22 mouse cellular contexts compared by ENCODE assay signal in genomic region chr14:59045235-59045634, GRCm38 (mm10).
DNase-seq lines count a peak whose midpoint lies in the region; ATAC-seq and TF ChIP-seq lines count a peak whose summit lies in the region.
"Had no signal": no experiment of that assay in that cellular context is flagged by ENCODE, and none has a peak within 500 bp of the region (broad histone marks: within the 10 kb centered on the region; RNA-seq: fewer than 3 reads in every experiment).

No protein-coding gene starts in this region.

- no peaks in the 10 kb centered on the region for H3K36me3 ChIP-seq in heart, embryonic 12.5 days
- H3K36me3 ChIP-seq in myocyte (ENCODE audit: control insufficient read depth, insufficient read depth): no peaks in the 10 kb centered on the region
- H3K36me3 ChIP-seq in small intestine, adult 2 months (ENCODE audit: control insufficient read depth, insufficient read depth, low read length): no peaks in the 10 kb centered on the region
- no peaks in the 10 kb centered on the region for H3K36me3 ChIP-seq in limb, embryonic 10.5 days
- H3K36me3 ChIP-seq: heart, embryonic 15.5 days had no signal

- H3K9ac ChIP-seq in heart, embryonic 12.5 days: no peak overlapping the region
- H3K9ac ChIP-seq: forebrain, postnatal 0 days; heart, embryonic 15.5 days; hindbrain, embryonic 14.5 days had no signal

- H3ac ChIP-seq in myocyte (ENCODE audit: control insufficient read depth, insufficient read length): no peak overlapping the region

- H3K4me2 ChIP-seq in heart, embryonic 12.5 days: no peak overlapping the region
- peak overlapping the region; percentile 6 for H3K4me2 ChIP-seq in myocyte (ENCODE audit: low read depth)
- H3K4me2 ChIP-seq: heart, embryonic 11.5 days; heart, embryonic 15.5 days; hindbrain, embryonic 14.5 days had no signal

- no peaks in the 10 kb centered on the region for H3K79me2 ChIP-seq in myocyte (ENCODE audit: control insufficient read depth, insufficient read depth)

- H3K27ac ChIP-seq in heart, embryonic 12.5 days (ENCODE audit: poor library complexity, severe bottlenecking): no peak overlapping the region
- H3K27ac ChIP-seq in small intestine, adult 2 months (ENCODE audit: insufficient read depth, low read depth, low read length): peak overlapping the region; percentile 47; the same call in 1 of the 2 replicates
- H3K27ac ChIP-seq in limb, embryonic 10.5 days: no peak overlapping the region
- H3K27ac ChIP-seq: heart, embryonic 15.5 days; hindbrain, embryonic 14.5 days; hindbrain, postnatal 0 days had no signal

- 74% methylated on average over 7 of the region's 7 CpGs for WGBS in heart, embryonic 12.5 days
- 75% methylated on average over 7 of the region's 7 CpGs for WGBS in small intestine, adult 2 months
- WGBS in limb, embryonic 10.5 days: 71% methylated on average over 7 of the region's 7 CpGs

- H3K9me3 ChIP-seq in heart, embryonic 12.5 days (replicated peaks): no peaks in the 10 kb centered on the region
- no peaks in the 10 kb centered on the region for H3K9me3 ChIP-seq in limb, embryonic 10.5 days (replicated peaks)
- H3K9me3 ChIP-seq: heart, embryonic 15.5 days had no signal

- TF ChIP-seq CTCF in small intestine, adult 2 months (IDR thresholded peaks at IDR 0.05; ENCODE audit: extremely low read depth, insufficient read length, insufficient replicate concordance, low read depth, low read length): no peak

- no peak for ATAC-seq in heart, embryonic 12.5 days (ENCODE audit: insufficient number of reproducible peaks, low FRiP score)
- ATAC-seq: CD4-positive, CD25-positive, alpha-beta regulatory T cell, adult 4 months; forebrain, embryonic 14.5 days; forebrain, postnatal 0 days; hindbrain, postnatal 0 days; inflammation-experienced regulatory T-cells, adult 6 months had no signal

- H3K4me3 ChIP-seq in heart, embryonic 12.5 days: no peak overlapping the region
- no peak overlapping the region for H3K4me3 ChIP-seq in myocyte
- H3K4me3 ChIP-seq in small intestine, adult 2 months (ENCODE audit: low read depth, low read length): no peak overlapping the region
- no peak overlapping the region for H3K4me3 ChIP-seq in limb, embryonic 10.5 days
- H3K4me3 ChIP-seq: heart, embryonic 15.5 days had no signal

- H3K4me1 ChIP-seq in heart, embryonic 12.5 days (replicated peaks): no peaks in the 10 kb centered on the region
- peaks cover 9% of the 10 kb centered on the region; the same call in 1 of the 2 replicates for H3K4me1 ChIP-seq in small intestine, adult 2 months (ENCODE audit: control insufficient read depth, insufficient read depth, insufficient read length, low read length)
- peaks cover 7% of the 10 kb centered on the region; the same call in 1 of the 2 replicates for H3K4me1 ChIP-seq in limb, embryonic 10.5 days
- H3K4me1 ChIP-seq: heart, embryonic 15.5 days had no signal

- no peak for TF ChIP-seq POLR2A in myocyte (IDR thresholded peaks at IDR 0.05; ENCODE audit: insufficient read length, low read depth)
- no peak for TF ChIP-seq POLR2A in small intestine, adult 2 months (IDR thresholded peaks at IDR 0.05; ENCODE audit: low read depth, low read length)

- peak; percentile 91 for DNase-seq in heart, adult 11 months
- DNase-seq in retina, postnatal 1 day: peak; percentile 12
- no peak for DNase-seq in retina, embryonic 14.5 days (ENCODE audit: low spot score)
- DNase-seq in limb, embryonic 10.5 days (ENCODE audit: low spot score): no peak
- DNase-seq: adrenal gland, adult 2 months; adrenal gland, postnatal 36 days; cerebellum, adult 18-20 months; cerebellum, adult 9-10 months; cerebellum, postnatal 14 days; forebrain, postnatal 0 days; heart, postnatal 4 days; kidney, adult 11 months had no signal

- no peaks in the 10 kb centered on the region for H3K27me3 ChIP-seq in heart, embryonic 12.5 days (replicated peaks)
- H3K27me3 ChIP-seq in myocyte (ENCODE audit: control insufficient read depth, insufficient read depth, insufficient read length): no peaks in the 10 kb centered on the region
- H3K27me3 ChIP-seq in small intestine, adult 2 months (ENCODE audit: control insufficient read depth, insufficient read depth, low read length): no peaks in the 10 kb centered on the region
- no peaks in the 10 kb centered on the region for H3K27me3 ChIP-seq in limb, embryonic 10.5 days (ENCODE audit: low read depth, poor library complexity, severe bottlenecking)
- H3K27me3 ChIP-seq: heart, embryonic 15.5 days had no signal

TF ChIP-seq in myocyte, 11 proteins besides CTCF, POLR2A, EP300 and RAD21:
- TF ChIP-seq MYOG (IDR thresholded peaks at IDR 0.05; ENCODE audit: control insufficient read depth in 1 of 3, insufficient read depth in 1 of 3, insufficient read length in 2 of 3, low read depth in 2 of 3) (no peak), MYOD1 (IDR thresholded peaks at IDR 0.05; ENCODE audit: control insufficient read depth in 1 of 3, insufficient read length in 2 of 3, low read depth in 2 of 3) (no peak), REST (IDR thresholded peaks at IDR 0.05; ENCODE audit: insufficient read depth, insufficient read length) (no peak), USF1 (IDR thresholded peaks at IDR 0.05; ENCODE audit: low read depth) (no peak), MAX (IDR thresholded peaks at IDR 0.05; ENCODE audit: low read depth) (no peak), TCF12 (IDR thresholded peaks at IDR 0.05; ENCODE audit: insufficient read depth, poor library complexity, severe bottlenecking) (no peak)

Comparison
In these comparisons a context has a peak if more than half of its experiments do, and no peak if none do; other contexts are left out.
1. DNase-seq: peak in heart, adult 11 months (single experiment) and retina, postnatal 1 day (single experiment); none in retina, embryonic 14.5 days (single experiment) and limb, embryonic 10.5 days (single experiment).